Mouse (Mus musculus) stomach, embryonic 15.5 days (tissue): Measurements from ENCODE around the gene Gm42906. TPM values are rescaled to one million over a fixed set of nuclear protein-coding genes. Genes with fewer than 3 reads are reported as not detected.

ENCODE experiments used
- ATAC-seq: fragments of 200-750 bp; cut with Nextera tagmentation; 2 replicates; pipeline ENCODE4 v1.8.0; 2017; ENCODE audit warnings: low read depth, moderate number of reproducible peaks, moderate TSS enrichment; ENCODE audit not compliant: insufficient read depth, low FRiP score
- H3K27ac ChIP-seq: fragments of 300-500 bp; sonication (generic); 2 replicates; pipeline ENCODE4 v1.5.1; 2015; ENCODE audit warnings: mild to moderate bottlenecking, inconsistent platforms
- H3K27me3 ChIP-seq: fragments of 300-500 bp; sonication (generic); replicated peaks from 2 replicates; pipeline ENCODE4 v1.6.1; 2015; ENCODE audit warnings: inconsistent platforms
- H3K36me3 ChIP-seq: fragments of 300-500 bp; sonication (generic); 2 replicates; pipeline ENCODE4 v1.6.1; 2015; ENCODE audit warnings: inconsistent platforms
- H3K4me1 ChIP-seq: fragments of 300-500 bp; sonication (generic); 2 replicates; pipeline ENCODE4 v1.6.1; 2015; ENCODE audit warnings: inconsistent platforms
- H3K4me2 ChIP-seq: fragments of 300-500 bp; sonication (generic); 2 replicates; pipeline ENCODE4 v1.6.1; 2015; ENCODE audit warnings: mild to moderate bottlenecking, inconsistent platforms
- H3K4me3 ChIP-seq: fragments of 300-500 bp; sonication (generic); replicated peaks from 2 replicates; pipeline ENCODE4 v1.5.1; 2015; ENCODE audit warnings: inconsistent platforms
- H3K9ac ChIP-seq: fragments of 300-500 bp; sonication (generic); 2 replicates; pipeline ENCODE4 v1.6.1; 2015; ENCODE audit warnings: inconsistent platforms
- H3K9me3 ChIP-seq: fragments of 300-500 bp; sonication (generic); 2 replicates; pipeline ENCODE4 v1.6.1; 2016; ENCODE audit warnings: inconsistent platforms
- WGBS: fragments of 180-500 bp; shearing (Covaris S2); methylation state at CpG from one replicate; pipeline ENCODE4 v1.1.7; 2015; 5-methylcytosine and 5-hydroxymethylcytosine counted together
- polyA plus RNA-seq: library from polyadenylated mRNA; unstranded; fragments of >200 nt; fragmentation: Nextera tagmentation; extraction: Ambion mirVana; gene quantifications from 2 replicates; pipeline ENCODE4 v1.2.1, GENCODE M21; 2015

Gm42906 gene
- polyA plus RNA-seq, 1 experiment from 2014 or later, result not detected

GRCm38 (mm10) chr5:151247115-151247875 is 180.7 kb downstream of the Gm42906 start:
- H3K27me3 ChIP-seq, result no peaks in the 10 kb centered on the region
- peak overlapping the region; percentile 66 for H3K27ac ChIP-seq
- 27% methylated on average over 11 of the region's 11 CpGs for WGBS
- no peak overlapping the region for H3K9ac ChIP-seq
- peak; percentile 50 for ATAC-seq
- no peaks in the 10 kb centered on the region for H3K36me3 ChIP-seq
- H3K4me2 ChIP-seq, result no peak overlapping the region
- no peak overlapping the region for H3K4me3 ChIP-seq
- H3K9me3 ChIP-seq, result no peaks in the 10 kb centered on the region
- H3K4me1 ChIP-seq, result 0 out of 2 replicates have a peak, but pooled peaks cover 4% of the 10 kb centered on the region

DNA sequence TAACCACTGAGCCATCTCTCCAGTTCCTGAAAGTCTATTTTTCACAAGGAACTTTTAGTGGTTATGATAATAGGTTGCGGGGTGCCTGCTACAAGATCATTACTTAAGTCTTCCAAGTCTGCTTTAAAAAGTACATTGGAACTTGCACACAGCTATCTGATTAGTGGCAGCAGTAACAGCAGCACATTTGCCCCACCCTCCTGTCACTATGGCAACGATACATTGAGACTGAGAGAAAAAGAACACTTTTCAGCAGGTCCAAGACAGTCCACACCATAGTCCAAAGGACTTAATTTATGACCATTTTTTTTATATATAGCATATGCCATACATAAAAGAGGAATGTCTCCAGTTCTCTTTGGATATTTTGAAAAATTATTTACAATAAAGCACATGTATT is 181.7 kb downstream of the Gm42906 start:
- Histone ChIP-seq H3K36me3 (no peaks in the 10 kb centered on the region), H3K4me2 (no peak overlapping the region), H3K9ac (no peak overlapping the region), H3K4me3 (no peak overlapping the region), H3K27me3 (no peaks in the 10 kb centered on the region), H3K27ac (no peak overlapping the region), H3K9me3 (no peaks in the 10 kb centered on the region), H3K4me1 (0 out of 2 replicates have a peak, but pooled peaks cover 4% of the 10 kb centered on the region)
- peak; percentile 47; the same call in 1 of the 2 replicates for ATAC-seq
- WGBS, result 81% methylated on average over 2 of the region's 2 CpGs

- H3K27me3 ChIP-seq, result no peaks in the 10 kb centered on the region
- no peak for ATAC-seq
- no peak overlapping the region for H3K27ac ChIP-seq
- no peak overlapping the region for H3K4me2 ChIP-seq
- H3K36me3 ChIP-seq, result no peaks in the 10 kb centered on the region
- H3K9ac ChIP-seq, result no peak overlapping the region
- H3K4me3 ChIP-seq, result no peak overlapping the region
- 74% methylated on average over 5 of the region's 5 CpGs for WGBS
- H3K4me1 ChIP-seq, result 0 out of 2 replicates have a peak, but pooled peaks cover 4% of the 10 kb centered on the region
- H3K9me3 ChIP-seq, result no peaks in the 10 kb centered on the region
Measured at GRCm38 (mm10) chr5:151245571-151245970, 182.4 kb downstream of the Gm42906 start.

DNA sequence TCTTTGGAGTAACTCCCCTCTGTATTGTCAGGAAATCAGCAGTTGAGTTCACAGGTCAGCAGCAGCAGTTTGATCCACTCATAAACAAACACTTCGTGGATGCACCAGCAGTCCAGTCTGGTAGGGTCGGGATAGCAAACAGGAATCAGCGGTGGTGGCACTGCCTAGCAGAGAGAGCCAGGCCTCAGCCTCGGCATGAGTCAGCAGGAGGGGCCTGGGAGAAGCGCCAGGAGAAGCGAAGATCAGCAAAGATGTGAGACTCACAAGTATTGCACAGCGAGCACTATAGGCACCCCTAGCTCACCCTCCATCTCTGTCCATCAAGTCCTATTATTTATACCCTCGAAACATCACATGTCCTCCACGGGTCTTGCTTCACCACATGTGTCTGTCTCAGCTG is 189.2 kb downstream of the Gm42906 start:
- no peak for ATAC-seq
- Histone ChIP-seq H3K4me1 (0 out of 2 replicates have a peak, but pooled peaks cover 2% of the 10 kb centered on the region), H3K27me3 (no peaks in the 10 kb centered on the region), H3K36me3 (no peaks in the 10 kb centered on the region), H3K9me3 (no peaks in the 10 kb centered on the region), H3K9ac (no peak overlapping the region), H3K4me3 (no peak overlapping the region), H3K4me2 (no peak overlapping the region), H3K27ac (no peak overlapping the region)
- 64% methylated on average over 9 of the region's 9 CpGs for WGBS

- 79% methylated on average over 5 of the region's 5 CpGs for WGBS
- Histone ChIP-seq H3K36me3 (no peaks in the 10 kb centered on the region), H3K4me3 (no peak overlapping the region), H3K27ac (no peak overlapping the region), H3K27me3 (no peaks in the 10 kb centered on the region), H3K9ac (no peak overlapping the region), H3K9me3 (no peaks in the 10 kb centered on the region), H3K4me1 (0 out of 2 replicates have a peak, but pooled peaks cover 8% of the 10 kb centered on the region), H3K4me2 (no peak overlapping the region)
- no peak for ATAC-seq
Measured at GRCm38 (mm10) chr5:151236411-151236810, 191.6 kb downstream of the Gm42906 start.

GRCm38 (mm10) chr5:151233400-151234031 is 194.4 kb downstream of the Gm42906 start, which contains the start of gene Stard13:
Stard13 (minus strand) TSS chr5:151233836.
- peak within 1 kb of the TSS; percentile 71 for H3K9ac ChIP-seq
- H3K9me3 ChIP-seq, result no peaks in the 10 kb centered on the region
- WGBS, result under 1% methylated on average over 49 of the region's 49 CpGs
- peak within 1 kb of the TSS; percentile 61 for H3K4me3 ChIP-seq
- peak within 1 kb of the TSS; percentile 99 for H3K4me2 ChIP-seq
- ATAC-seq, result peak; percentile 72; the same call in 1 of the 2 replicates
- H3K27me3 ChIP-seq, result no peaks in the 10 kb centered on the region
- H3K36me3 ChIP-seq, result no peaks in the 10 kb centered on the region
- peak within 1 kb of the TSS; percentile 40; the same call in 1 of the 2 replicates for H3K27ac ChIP-seq
- 0 out of 2 replicates have a peak, but pooled peaks cover 8% of the 10 kb centered on the region for H3K4me1 ChIP-seq

GRCm38 (mm10) chr5:151232576-151233299 is 195.2 kb downstream of the Gm42906 start:
- Histone ChIP-seq H3K4me3 (peak overlapping the region; percentile 61), H3K9ac (peak overlapping the region; percentile 71; the same call in 1 of the 2 replicates), H3K9me3 (no peaks in the 10 kb centered on the region), H3K27me3 (no peaks in the 10 kb centered on the region), H3K4me2 (peak overlapping the region; percentile 99), H3K27ac (0 out of 2 replicates have a peak overlapping the region, but pooled peaks have one; percentile 33), H3K4me1 (0 out of 2 replicates have a peak, but pooled peaks cover 8% of the 10 kb centered on the region), H3K36me3 (no peaks in the 10 kb centered on the region)
- WGBS, result 29% methylated on average over 12 of the region's 13 CpGs
- no peak for ATAC-seq

DNA sequence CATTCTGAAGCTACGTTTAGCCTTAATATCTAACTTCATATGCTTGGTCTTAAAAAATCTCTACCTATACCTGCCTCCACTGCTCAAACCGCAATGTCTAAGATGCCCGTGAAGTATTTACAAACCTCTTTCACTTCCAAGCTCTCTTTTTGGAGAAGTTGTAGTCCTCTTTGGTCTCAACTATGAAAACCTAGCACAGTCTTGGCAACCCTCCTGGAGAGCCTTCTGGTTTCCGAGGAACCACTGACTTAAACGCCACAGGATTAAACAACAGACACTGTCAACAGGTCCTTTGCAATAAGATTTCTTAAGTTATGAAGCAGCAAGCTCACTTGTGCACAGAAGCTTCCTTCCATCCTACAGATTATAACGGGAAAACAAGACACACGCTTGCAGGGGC is 196.1 kb downstream of the Gm42906 start:
- H3K4me1 ChIP-seq, result 0 out of 2 replicates have a peak, but pooled peaks cover 8% of the 10 kb centered on the region
- 0 out of 2 replicates have a peak overlapping the region, but pooled peaks have one; percentile 23 for H3K4me2 ChIP-seq
- no peaks in the 10 kb centered on the region for H3K36me3 ChIP-seq
- H3K27me3 ChIP-seq, result no peaks in the 10 kb centered on the region
- 85% methylated on average over 7 of the region's 7 CpGs for WGBS
- H3K9me3 ChIP-seq, result no peaks in the 10 kb centered on the region
- H3K27ac ChIP-seq, result no peak overlapping the region
- no peak overlapping the region for H3K4me3 ChIP-seq
- ATAC-seq, result no peak
- H3K9ac ChIP-seq, result no peak overlapping the region

GRCm38 (mm10) chr5:151231411-151231810 is 196.6 kb downstream of the Gm42906 start:
- 71% methylated on average over 4 of the region's 4 CpGs for WGBS
- Histone ChIP-seq H3K36me3 (no peaks in the 10 kb centered on the region), H3K9ac (no peak overlapping the region), H3K4me3 (no peak overlapping the region), H3K4me1 (0 out of 2 replicates have a peak, but pooled peaks cover 8% of the 10 kb centered on the region), H3K27ac (no peak overlapping the region), H3K4me2 (no peak overlapping the region), H3K27me3 (no peaks in the 10 kb centered on the region), H3K9me3 (no peaks in the 10 kb centered on the region)
- ATAC-seq, result no peak

GRCm38 (mm10) chr5:151230427-151230826 is 197.5 kb downstream of the Gm42906 start:
- WGBS, result 90% methylated on average over 4 of the region's 4 CpGs
- Histone ChIP-seq H3K4me1 (0 out of 2 replicates have a peak, but pooled peaks cover 8% of the 10 kb centered on the region), H3K27me3 (no peaks in the 10 kb centered on the region), H3K9ac (no peak overlapping the region), H3K4me2 (no peak overlapping the region), H3K4me3 (no peak overlapping the region), H3K9me3 (no peaks in the 10 kb centered on the region), H3K27ac (no peak overlapping the region), H3K36me3 (no peaks in the 10 kb centered on the region)
- no peak for ATAC-seq

DNA sequence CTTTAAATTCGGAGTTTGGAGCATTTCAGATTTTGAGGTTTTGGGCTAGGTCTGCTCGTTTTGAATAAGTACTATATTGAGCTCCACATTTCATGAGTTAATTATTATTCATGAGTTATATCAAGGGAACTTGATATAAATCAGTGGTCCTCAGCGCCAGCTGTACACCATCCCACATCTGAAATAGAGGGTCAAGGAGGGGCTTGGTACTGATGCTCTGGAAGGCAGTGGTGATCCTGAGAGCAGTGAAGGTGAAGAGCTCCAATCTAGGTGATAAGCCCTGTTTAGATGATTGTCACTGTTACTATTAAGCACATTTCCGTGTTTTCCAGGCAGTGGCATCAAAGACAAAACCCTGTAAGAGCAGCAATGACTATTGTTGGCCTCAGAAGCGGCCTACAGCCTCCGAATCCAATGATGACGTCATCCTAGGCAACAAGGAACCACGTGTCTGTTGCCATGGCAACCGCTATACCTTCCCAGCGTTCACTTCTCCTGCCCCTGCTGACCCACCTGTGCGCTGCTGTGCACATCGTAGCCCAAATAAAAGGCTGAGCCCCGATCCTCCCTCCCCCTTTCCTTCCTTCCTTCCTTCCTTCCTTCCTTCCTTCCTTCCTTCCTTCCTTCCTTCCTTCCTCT is 199.5 kb downstream of the Gm42906 start:
- Histone ChIP-seq H3K27ac (no peak overlapping the region), H3K9ac (no peak overlapping the region), H3K9me3 (no peaks in the 10 kb centered on the region), H3K4me1 (0 out of 2 replicates have a peak, but pooled peaks cover 4% of the 10 kb centered on the region), H3K4me2 (no peak overlapping the region), H3K36me3 (no peaks in the 10 kb centered on the region), H3K27me3 (no peaks in the 10 kb centered on the region), H3K4me3 (no peak overlapping the region)
- WGBS, result 78% methylated on average over 13 of the region's 13 CpGs
- ATAC-seq, result no peak
